ENCODE assay signal across 26 mouse cellular contexts in genomic region chr3:29046281-29046680, GRCm38 (mm10). TPM values are rescaled to one million over a fixed set of nuclear protein-coding genes. Genes with fewer than 3 reads are reported as not detected.
DNase-seq lines count a peak whose midpoint lies in the region; ATAC-seq and TF ChIP-seq lines count a peak whose summit lies in the region.
"Had no signal": no experiment of that assay in that cellular context is flagged by ENCODE, and none has a peak within 500 bp of the region (broad histone marks: within the 10 kb centered on the region; RNA-seq: fewer than 3 reads in every experiment).

No protein-coding gene starts in this region.

- DNase-seq in adrenal gland, postnatal 14 days: peak; percentile 7
- no peak for DNase-seq in adrenal gland, postnatal 25 days
- peak; percentile 21 for DNase-seq in hindbrain, embryonic 11.5 days (ENCODE audit: low spot score)
- DNase-seq in hindbrain, postnatal 0 days (ENCODE audit: low spot score): no peak
- DNase-seq in brain, embryonic 14.5 days (ENCODE audit: low read depth): peak; percentile 70
- DNase-seq in midbrain, embryonic 14.5 days: peak; percentile 31
- no peak for DNase-seq in kidney, adult 18-20 months
- no peak for DNase-seq in urinary bladder, adult 2 months (ENCODE audit: low spot score)
- DNase-seq: cerebellum, adult 2 months; cerebellum, postnatal 36 days; gastrocnemius, postnatal 10 days; heart, postnatal 4 days; liver, postnatal 0 days; lung, postnatal 36 days; right cerebral cortex, adult 18-20 months; thymus, postnatal 25 days had no signal

- no peaks in the 10 kb centered on the region for H3K27me3 ChIP-seq in hindbrain, embryonic 11.5 days (ENCODE audit: control insufficient read depth, insufficient read depth, low read length)
- H3K27me3 ChIP-seq in hindbrain, postnatal 0 days (ENCODE audit: insufficient read depth, low read length): no peaks in the 10 kb centered on the region
- no peaks in the 10 kb centered on the region for H3K27me3 ChIP-seq in midbrain, embryonic 14.5 days (ENCODE audit: control insufficient read depth, insufficient read depth, low read length)
- H3K27me3 ChIP-seq: forebrain, embryonic 15.5 days; limb, embryonic 12.5 days; neural tube, embryonic 13.5 days; stomach, embryonic 15.5 days had no signal

- H3K4me1 ChIP-seq in hindbrain, embryonic 11.5 days (replicated peaks; ENCODE audit: control insufficient read depth, insufficient read depth, low read length): no peaks in the 10 kb centered on the region
- H3K4me1 ChIP-seq in hindbrain, postnatal 0 days (ENCODE audit: insufficient read depth, low read length): no peaks in the 10 kb centered on the region
- H3K4me1 ChIP-seq in midbrain, embryonic 14.5 days (ENCODE audit: control insufficient read depth, insufficient read depth, low read length): peaks cover 7% of the 10 kb centered on the region
- H3K4me1 ChIP-seq: heart, embryonic 10.5 days; limb, embryonic 12.5 days; stomach, embryonic 15.5 days had no signal

- 37% methylated on average over 5 of the region's 5 CpGs for WGBS in hindbrain, embryonic 11.5 days
- 28% methylated on average over 5 of the region's 5 CpGs for WGBS in hindbrain, postnatal 0 days
- WGBS in midbrain, embryonic 14.5 days: 3% methylated on average over 5 of the region's 5 CpGs

- H3K36me3 ChIP-seq in hindbrain, embryonic 11.5 days (ENCODE audit: control insufficient read depth, insufficient read depth, low read length): no peaks in the 10 kb centered on the region
- H3K36me3 ChIP-seq in hindbrain, postnatal 0 days (ENCODE audit: insufficient read depth, low read length): no peaks in the 10 kb centered on the region
- H3K36me3 ChIP-seq in midbrain, embryonic 14.5 days (ENCODE audit: control insufficient read depth, insufficient read depth, low read length): no peaks in the 10 kb centered on the region
- H3K36me3 ChIP-seq: forebrain, embryonic 15.5 days; heart, embryonic 10.5 days; limb, embryonic 12.5 days; neural tube, embryonic 13.5 days; stomach, embryonic 15.5 days had no signal

- H3K9ac ChIP-seq in hindbrain, embryonic 11.5 days (ENCODE audit: low read depth, low read length): no peak overlapping the region
- H3K9ac ChIP-seq in hindbrain, postnatal 0 days (replicated peaks; ENCODE audit: low read length): no peak overlapping the region
- H3K9ac ChIP-seq in midbrain, embryonic 14.5 days (replicated peaks; ENCODE audit: low read length): no peak overlapping the region
- H3K9ac ChIP-seq: forebrain, embryonic 15.5 days; limb, embryonic 12.5 days; liver, postnatal 0 days; neural tube, embryonic 13.5 days; stomach, embryonic 15.5 days had no signal

- no peak for TF ChIP-seq CTCF in hindbrain, postnatal 0 days (IDR thresholded peaks at IDR 0.05; ENCODE audit: low read depth)
- TF ChIP-seq CTCF in brain, embryonic 14.5 days (IDR thresholded peaks at IDR 0.05; ENCODE audit: borderline replicate concordance, extremely low read depth, insufficient read depth, insufficient read length): no peak

- H3K27ac ChIP-seq in hindbrain, embryonic 11.5 days (ENCODE audit: low read depth, low read length): no peak overlapping the region
- H3K27ac ChIP-seq in hindbrain, postnatal 0 days: no peak overlapping the region
- H3K27ac ChIP-seq in midbrain, embryonic 14.5 days (replicated peaks; ENCODE audit: low read depth, low read length): no peak overlapping the region
- H3K27ac ChIP-seq: forebrain, embryonic 15.5 days; heart, embryonic 10.5 days; limb, embryonic 12.5 days; neural tube, embryonic 13.5 days; stomach, embryonic 15.5 days had no signal

- no peak for TF ChIP-seq POLR2A in brain, embryonic 14.5 days (IDR thresholded peaks at IDR 0.05; ENCODE audit: borderline replicate concordance, extremely low read depth, insufficient read depth, insufficient read length, poor library complexity, severe bottlenecking)

- no peak overlapping the region for H3K4me2 ChIP-seq in hindbrain, embryonic 11.5 days (replicated peaks; ENCODE audit: low read depth, low read length)
- H3K4me2 ChIP-seq in hindbrain, postnatal 0 days (ENCODE audit: low read depth, low read length): no peak overlapping the region
- H3K4me2 ChIP-seq in midbrain, embryonic 14.5 days (ENCODE audit: low read length): no peak overlapping the region
- H3K4me2 ChIP-seq: forebrain, embryonic 15.5 days; limb, embryonic 12.5 days; liver, embryonic 11.5 days; neural tube, embryonic 13.5 days; stomach, embryonic 15.5 days had no signal

- no peak overlapping the region for H3K4me3 ChIP-seq in hindbrain, embryonic 11.5 days (ENCODE audit: low read depth, low read length)
- no peak overlapping the region for H3K4me3 ChIP-seq in hindbrain, postnatal 0 days (ENCODE audit: low read length)
- H3K4me3 ChIP-seq in midbrain, embryonic 14.5 days (replicated peaks; ENCODE audit: low read depth, low read length): no peak overlapping the region
- H3K4me3 ChIP-seq: forebrain, embryonic 15.5 days; heart, embryonic 10.5 days; limb, embryonic 12.5 days; myocyte; neural tube, embryonic 13.5 days; stomach, embryonic 15.5 days had no signal

- ATAC-seq in hindbrain, embryonic 11.5 days (ENCODE audit: low FRiP score): no peak
- ATAC-seq in hindbrain, postnatal 0 days: no peak
- no peak; the same call in 1 of the 2 replicates for ATAC-seq in midbrain, embryonic 14.5 days (ENCODE audit: low FRiP score, low TSS enrichment)
- ATAC-seq: forebrain, embryonic 15.5 days; intestine, postnatal 0 days; liver, postnatal 0 days had no signal

- H3K9me3 ChIP-seq in hindbrain, embryonic 11.5 days (ENCODE audit: control insufficient read depth, low read length): no peaks in the 10 kb centered on the region
- H3K9me3 ChIP-seq in hindbrain, postnatal 0 days (ENCODE audit: low read length): no peaks in the 10 kb centered on the region
- no peaks in the 10 kb centered on the region for H3K9me3 ChIP-seq in midbrain, embryonic 14.5 days (ENCODE audit: control insufficient read depth, low read length)
- H3K9me3 ChIP-seq: forebrain, embryonic 15.5 days; heart, embryonic 10.5 days; limb, embryonic 12.5 days; neural tube, embryonic 13.5 days; stomach, embryonic 15.5 days had no signal

RNA-seq across cellular contexts. Expression of gene Egfem1, which starts 35.5 kb away (rescaled TPM):
- total RNA-seq in adrenal gland, postnatal 14 days (2021): 0.22 and 0.34 TPM in 2 replicates
- 0.46 TPM in 1 of 2 replicates, not detected in the other for total RNA-seq in adrenal gland, postnatal 25 days (2021)
- 3.6 and 4.5 TPM in 2 replicates for polyA plus RNA-seq in hindbrain, embryonic 11.5 days (2014; fragmentation: Nextera tagmentation; extraction: Ambion mirVana)
- 11.0 and 12.6 TPM in 2 replicates for total RNA-seq in hindbrain, postnatal 0 days (2014; rRNA removed)
- polyA plus RNA-seq in hindbrain, postnatal 0 days (2015; fragmentation: Nextera tagmentation; extraction: Ambion mirVana): 4.1 and 4.5 TPM in 2 replicates
- 6.6 and 7.6 TPM in 2 replicates for polyA plus RNA-seq in brain, embryonic 14.5 days (2012; rRNA removed)
- polyA plus RNA-seq in midbrain, embryonic 14.5 days (2014; fragmentation: Nextera tagmentation; extraction: Ambion mirVana): 6.7 and 7.7 TPM in 2 replicates
- 0.06 TPM in 1 of 2 replicates, not detected in the other for polyA plus RNA-seq in urinary bladder, adult 2 months (2012; rRNA removed)
- total RNA-seq: granulocyte monocyte progenitor cell, adult 5-6 weeks; megakaryocyte-erythroid progenitor cell, adult 5-6 weeks had no signal
- polyA plus RNA-seq: liver, embryonic 11.5 days; myocyte had no signal

Comparison
In these comparisons a context has a peak if more than half of its experiments do, and no peak if none do; other contexts are left out.
1. DNase-seq: peak in adrenal gland, postnatal 14 days (single experiment), hindbrain, embryonic 11.5 days (single experiment), brain, embryonic 14.5 days (single experiment) and midbrain, embryonic 14.5 days (single experiment); none in adrenal gland, postnatal 25 days (single experiment), hindbrain, postnatal 0 days (single experiment), kidney, adult 18-20 months (single experiment) and urinary bladder, adult 2 months (single experiment).